Mouse (Mus musculus): Measurements from ENCODE around the gene Six3.

Six3 gene

DNA sequence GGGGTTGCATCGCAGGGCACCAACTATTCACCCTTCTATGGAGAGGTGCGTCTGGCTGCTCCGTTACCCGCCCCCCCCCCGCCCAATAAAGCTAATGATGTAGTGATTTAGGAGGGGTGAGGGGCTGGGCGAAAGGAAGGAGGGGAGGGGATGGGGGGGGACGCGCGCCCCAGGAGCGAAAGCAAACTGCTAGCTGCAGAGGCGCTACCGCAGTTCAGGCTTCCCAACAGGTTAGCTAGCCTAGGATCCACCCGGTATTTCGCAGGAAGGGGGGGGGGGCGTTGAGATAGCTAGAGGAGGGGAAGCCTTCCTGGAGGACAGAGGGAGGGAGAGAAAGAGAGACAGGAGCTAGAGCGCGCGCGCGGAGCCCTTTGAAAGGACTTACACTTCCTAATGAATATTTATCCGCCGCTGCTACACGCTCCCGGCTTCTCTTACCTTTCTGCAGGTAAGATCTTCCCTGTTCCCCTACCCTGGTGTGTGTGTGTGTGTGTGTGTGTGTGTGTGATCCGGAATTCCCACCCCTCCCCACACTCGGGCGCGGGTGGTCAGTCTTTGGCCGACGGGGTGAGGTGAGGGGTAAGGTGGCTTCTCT lies at the start of gene Six3:
TSS of gene Six3 (plus strand) at position 343 of the 595 bp plus-strand sequence.
- DNase-seq (ENCODE audit: low spot score in 2 of 2), result no peak

DNA sequence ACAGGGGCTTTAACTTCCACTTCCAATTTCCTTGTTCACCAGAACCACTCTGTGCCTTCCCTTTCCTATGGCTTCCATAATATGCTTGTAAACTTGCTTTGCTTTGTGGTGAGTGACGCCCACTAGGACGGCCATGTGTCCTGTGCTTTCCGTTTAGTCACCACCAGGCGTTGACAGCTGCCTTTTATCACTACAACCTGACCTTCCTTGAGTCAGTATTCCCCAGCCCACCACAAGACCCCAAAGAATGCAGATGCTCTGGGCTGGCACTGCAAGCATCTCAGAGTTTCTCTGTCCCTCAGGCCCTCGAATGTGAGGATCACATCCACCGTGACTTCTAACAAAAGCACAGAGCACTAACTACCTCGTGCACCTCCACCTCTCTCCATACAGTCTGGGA lies 49.3 kb upstream of the Six3 start:
- no peak for DNase-seq (ENCODE audit: low spot score in 2 of 2)

DNA sequence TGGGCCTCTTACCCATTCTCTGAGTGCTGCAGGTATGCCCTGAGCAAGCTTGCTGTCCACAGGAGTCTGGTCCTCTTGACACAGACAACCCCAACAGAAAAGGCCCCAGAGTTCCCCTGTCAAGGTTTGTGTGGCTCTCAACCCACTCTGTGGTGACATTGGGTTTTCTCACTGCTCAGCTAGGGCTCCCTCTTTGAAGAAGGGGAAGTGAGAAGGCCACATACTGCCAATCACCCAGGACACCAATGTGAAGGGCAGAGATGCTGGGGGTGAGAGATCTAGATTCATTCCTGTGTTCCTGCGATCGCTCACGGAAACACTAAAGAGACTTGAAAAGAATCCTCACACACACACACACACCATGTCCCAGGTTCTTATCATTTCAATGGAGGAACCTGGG lies 39.4 kb upstream of the Six3 start:
- no peak for DNase-seq (ENCODE audit: low spot score in 2 of 2)

DNA sequence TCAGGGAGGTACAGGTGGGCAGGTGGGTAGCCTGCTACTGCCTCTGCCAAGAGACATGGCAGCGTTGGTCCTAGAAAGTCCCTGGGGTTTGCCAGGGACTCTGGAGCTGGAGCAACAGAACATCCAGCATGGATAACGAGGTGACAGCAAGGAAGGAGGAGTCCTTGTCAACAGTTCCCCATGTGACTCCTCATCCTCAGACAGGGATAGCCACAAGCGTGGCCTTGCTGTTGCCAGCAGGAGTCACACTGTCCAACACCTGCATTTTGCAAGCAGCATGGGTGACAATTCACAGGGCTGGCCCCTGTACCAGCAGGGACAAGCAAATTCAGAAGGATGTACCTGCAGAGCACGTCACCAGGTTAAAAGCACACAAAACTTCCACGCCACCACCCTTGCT lies 35.1 kb upstream of the Six3 start:
- no peak for DNase-seq (ENCODE audit: low spot score in 2 of 2)

DNA sequence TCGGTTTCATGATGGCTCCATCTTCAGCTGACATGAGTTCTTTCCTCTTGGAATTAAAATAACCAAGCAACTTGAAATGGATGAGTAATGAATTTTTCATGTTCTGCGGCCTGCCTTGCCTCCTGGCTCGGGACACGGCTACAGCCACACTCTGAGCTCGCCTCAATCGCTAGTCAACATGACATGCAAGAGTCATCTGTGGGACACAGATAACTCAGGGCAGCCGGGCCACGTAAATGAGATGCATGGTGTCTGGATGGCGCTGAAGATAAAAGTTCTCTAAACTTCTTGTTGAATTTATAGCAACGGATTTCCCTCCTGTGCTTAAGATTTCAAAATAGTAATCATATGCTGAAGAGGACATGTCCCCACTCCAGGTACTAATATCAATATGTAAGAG lies 34.1 kb upstream of the Six3 start:
- no peak for DNase-seq (ENCODE audit: low spot score in 2 of 2)

DNA sequence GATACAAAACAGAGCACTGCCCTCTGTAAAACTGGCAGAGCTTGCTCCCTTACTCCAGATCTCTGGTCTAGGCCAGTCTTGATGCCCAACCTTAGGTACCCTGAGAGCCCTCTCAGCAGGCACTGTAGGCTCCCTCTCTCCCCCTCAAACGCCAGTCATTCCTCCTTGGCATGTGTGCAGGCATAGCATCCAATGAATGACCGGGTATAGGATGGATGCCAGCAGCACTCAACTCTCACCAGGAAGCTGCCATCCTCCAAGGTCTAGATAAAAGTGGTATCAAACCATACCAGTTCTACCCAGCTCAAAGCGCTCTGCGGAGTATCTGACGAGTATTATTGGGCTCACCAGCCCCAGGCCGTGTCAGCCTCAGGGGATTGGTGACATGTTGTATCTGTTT lies 33.2 kb upstream of the Six3 start:
- DNase-seq (ENCODE audit: low spot score in 2 of 2), result no peak

DNA sequence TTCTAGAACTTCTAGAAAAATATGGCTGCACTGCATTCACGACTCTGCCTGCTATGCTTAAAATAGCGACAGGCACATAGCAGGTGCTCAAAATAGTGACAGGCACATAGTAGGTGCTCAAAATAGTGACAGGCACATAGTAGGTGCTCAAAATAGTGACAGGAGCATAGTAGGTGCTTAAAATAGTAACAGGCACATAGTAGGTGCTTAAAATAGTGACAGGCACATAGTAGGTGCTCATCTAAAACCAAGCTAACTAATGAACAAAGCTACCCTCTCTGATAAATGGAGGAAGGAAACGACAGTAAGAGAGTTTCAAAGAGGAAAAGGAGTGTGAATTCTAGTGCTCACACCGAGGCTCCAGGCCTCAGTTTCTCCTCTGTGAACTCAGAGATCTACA lies 29.2 kb upstream of the Six3 start:
- no peak for DNase-seq (ENCODE audit: low spot score in 2 of 2)

DNA sequence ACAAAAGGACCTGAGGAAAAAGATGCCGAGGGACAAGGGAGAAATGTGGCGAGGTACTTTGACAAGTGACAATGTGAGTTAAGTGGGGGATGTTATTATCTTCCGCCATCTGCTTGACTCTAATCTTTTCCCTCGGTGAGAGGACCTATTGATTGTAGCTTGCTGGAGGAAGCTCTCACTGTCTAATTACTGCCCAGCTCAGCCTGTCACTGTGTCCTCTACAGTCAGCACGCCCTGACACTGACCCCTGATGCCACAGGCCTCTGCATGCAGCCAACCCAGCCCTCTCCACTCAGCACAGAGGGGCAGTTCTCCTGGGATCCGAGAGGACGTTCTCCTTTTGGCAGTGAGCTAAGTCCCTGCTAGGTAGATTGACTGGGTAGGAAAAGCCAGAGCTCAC lies 28.8 kb upstream of the Six3 start:
- DNase-seq (ENCODE audit: low spot score in 2 of 2), result no peak

DNA sequence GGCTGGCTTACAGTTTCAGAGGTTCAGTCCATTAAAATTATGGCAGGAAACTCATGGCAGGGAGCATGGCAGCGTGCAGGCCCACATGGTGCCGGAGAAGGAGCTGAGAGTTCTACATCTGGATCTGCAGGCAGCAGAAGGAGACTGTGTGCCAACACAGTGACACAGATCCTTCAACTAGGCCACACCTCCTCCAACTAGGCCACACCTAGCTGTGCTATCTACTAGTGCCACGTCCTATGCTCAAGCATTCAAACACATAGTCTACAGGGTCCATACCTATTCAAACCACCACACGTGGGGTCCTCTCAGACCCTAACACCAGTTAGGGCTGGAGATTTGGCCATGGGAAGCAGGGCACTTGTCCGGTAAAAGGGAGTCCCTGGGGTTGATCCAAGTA lies 27.6 kb upstream of the Six3 start:
- no peak for DNase-seq (ENCODE audit: low spot score in 2 of 2)

DNA sequence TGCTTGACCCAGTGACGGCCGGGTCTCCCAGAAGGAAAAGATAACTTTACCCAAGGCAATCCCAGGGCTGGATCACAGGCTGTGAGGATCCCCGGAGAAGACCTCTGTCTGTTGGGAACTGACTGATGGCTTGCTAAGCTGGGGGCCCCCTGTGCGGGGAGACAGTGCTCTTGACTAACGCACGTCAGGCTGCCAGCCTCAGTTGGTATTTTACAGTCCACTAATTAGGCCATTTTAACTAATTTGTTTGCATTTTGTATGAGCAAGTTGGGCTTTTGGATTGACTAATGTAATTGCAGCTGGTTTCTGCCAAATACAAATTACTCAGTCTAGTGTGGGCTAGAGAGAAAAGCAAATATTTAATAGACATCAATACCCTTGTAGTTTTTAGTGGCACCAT lies 21.4 kb upstream of the Six3 start:
- no peak for DNase-seq (ENCODE audit: low spot score in 2 of 2)

DNA sequence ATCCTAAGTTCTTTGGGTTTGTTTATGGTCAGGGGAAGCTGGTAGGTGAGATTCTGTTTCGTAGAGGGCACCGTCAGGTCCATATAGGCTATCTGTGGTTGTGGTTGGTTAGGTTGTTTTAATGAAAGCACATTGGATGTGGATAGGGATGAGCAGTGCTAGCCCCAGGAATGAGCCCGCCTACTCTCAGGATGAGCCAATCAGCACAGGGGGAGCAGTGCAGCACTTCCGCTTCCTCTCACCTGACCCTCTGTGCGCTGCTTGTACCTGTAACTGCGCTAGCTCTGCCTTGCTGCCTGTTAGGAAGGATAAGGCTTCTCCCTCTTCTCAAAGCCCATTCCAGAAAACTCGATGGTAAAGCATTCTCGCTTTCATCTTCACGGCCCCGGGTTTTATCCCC lies 17.6 kb upstream of the Six3 start:
- DNase-seq (ENCODE audit: low spot score in 2 of 2), result no peak

DNA sequence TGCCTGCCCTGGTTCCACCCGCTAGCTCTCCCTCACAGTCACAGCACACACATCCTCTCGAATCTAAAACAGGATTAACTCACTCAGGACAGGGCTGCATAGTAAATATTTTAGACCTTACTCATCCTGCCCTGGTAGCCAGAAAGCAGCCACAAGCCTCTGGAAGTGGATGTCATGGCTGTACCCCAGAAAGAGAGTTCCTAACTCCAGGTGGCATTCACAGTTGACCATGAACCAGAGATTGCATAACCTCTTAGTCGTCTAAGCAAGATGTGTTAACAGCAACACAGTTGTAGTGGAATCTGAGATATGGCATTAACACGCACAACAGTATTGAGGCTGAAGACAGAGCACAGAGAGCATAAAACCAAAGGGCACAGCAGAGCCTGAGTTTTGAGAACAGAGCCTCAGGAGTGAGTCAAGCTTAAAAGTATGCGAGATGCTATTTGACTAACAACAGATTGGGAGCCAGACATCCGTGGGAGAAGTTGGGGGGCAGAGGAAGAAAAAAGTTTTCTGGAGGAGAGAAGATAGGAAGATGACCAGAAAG lies 17.0 kb upstream of the Six3 start:
- DNase-seq (ENCODE audit: low spot score in 2 of 2), result no peak

DNA sequence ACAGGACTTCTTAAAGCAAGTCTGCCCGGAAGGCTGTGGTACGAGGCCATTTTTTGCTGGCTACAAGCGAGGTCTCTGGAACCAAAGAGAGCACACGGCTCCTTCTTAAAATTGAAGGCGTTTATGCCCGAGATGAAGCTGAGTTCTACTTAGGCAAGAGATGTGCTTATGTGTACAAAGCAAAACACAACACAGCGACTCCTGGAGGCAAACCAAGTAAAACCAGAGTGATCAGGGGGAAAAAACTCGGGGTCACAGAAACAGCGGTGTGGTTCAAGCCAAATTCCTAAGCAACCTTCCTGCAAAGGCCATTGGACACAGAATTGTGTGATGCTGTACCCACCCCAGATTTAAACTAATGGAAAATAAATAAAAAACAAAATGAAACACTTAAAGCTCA lies 13.9 kb upstream of the Six3 start:
- DNase-seq (ENCODE audit: low spot score in 2 of 2), result no peak

DNA sequence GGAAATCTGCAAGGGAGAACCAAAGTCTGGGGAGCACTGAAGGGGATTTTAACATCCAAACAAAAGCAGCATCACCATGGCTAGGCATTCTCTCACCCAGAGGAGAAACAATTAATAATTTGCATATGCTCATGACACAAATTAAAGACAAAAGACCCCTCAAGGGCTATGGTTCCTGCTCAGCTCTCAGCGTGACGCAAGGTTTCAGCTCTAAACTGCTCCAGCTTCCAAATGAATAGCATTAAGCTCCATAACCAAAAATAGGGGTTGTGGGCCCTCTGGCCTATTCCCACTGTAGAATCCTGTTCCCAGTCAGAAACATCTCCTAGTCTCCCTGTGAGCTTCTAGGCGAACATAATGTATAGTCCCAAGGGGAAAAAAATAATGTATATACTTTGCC lies 6.9 kb upstream of the Six3 start:
- no peak for DNase-seq (ENCODE audit: low spot score in 2 of 2)

DNA sequence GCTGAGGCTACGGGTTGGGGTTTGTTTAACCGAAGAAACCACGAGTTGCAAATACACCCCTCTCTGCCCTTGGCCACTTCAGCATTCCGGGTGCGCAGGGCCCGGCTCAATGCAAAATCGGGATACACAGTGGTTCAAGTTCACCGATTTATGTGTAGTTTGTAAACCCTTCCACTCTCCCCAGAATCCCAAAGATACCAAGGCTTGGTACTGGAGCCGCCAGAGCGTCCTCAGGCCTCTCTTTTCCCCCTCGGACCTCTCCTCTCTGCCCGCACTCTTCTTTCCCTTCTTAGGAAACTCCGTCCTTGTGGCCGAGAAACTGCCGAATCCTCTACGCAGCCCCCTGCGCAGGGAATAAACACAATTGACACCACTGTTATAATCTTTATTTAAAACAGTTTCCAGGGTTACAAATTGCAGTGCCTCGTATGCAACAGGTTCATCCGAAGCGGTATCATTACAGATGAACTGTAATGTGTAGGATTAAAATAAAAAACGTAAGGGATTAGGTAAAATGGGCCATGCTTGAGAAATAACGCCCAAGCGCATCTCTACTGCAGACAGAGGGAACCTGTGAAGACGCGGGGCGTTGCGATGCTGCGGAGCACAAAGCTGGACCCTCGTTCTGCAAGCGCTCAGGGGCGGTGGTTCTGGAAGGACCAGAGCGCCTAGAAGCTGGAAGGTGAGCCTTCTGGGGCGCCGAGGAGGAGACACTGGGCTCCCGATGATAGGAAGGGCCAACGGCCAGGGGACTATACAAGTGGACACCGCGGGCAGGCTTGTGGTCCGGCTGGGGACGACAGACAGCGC lies 5.6 kb upstream of the Six3 start:
- DNase-seq (ENCODE audit: low spot score in 2 of 2), result no peak

DNA sequence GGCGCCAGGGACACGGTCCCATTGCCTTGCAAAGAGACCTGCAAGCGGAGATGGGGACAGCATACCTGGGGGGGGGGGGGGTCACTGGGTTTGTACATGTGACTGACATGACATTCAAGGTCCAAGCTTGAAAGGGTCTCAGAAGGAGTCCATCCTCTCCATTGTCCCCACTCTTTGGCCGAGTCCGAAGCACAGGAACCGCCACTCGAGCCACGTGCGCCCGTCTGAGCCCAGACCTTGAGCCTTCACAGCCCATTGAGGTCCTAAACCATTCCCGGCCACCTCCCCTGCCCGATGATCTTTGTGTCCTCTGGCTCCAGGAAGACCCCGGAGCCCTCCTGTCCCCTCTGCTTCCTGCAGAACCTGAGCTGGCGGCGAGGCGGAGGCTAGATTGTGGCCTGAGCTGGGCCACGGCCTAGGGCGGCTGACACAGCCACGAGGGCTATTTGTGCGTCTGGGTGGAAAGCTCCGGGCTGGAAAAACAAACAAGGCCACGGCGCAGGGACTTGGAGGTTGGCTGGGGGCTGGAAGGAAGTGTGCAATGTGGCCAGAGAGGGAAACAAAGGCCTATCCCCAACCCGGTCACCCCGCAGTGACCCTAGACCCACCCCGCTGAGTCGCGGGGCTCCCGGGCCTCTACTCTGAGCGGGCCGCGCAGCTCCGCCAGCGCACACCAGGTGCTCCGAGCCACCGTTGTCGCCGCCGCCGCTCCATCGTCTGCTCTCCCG lies 4.9 kb upstream of the Six3 start:
- DNase-seq (ENCODE audit: low spot score in 2 of 2), result no peak

DNA sequence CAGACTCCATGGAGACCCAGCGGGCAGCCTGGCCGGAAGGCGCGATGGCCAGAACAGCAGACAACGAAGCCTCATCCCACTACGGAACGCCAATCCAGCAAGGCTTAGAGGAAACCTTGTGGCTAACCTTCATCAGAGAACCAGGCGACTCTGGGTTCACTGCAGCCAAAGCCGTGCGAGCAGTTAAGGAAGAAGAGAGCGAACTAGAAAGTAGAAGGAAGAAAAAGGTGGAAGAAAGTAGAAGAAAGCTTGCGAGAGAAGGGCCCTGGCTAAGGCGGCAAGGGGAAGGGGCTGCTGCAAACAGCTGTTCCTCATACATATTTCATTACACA lies 4.3 kb upstream of the Six3 start:
- DNase-seq (ENCODE audit: low spot score in 2 of 2), result no peak

DNA sequence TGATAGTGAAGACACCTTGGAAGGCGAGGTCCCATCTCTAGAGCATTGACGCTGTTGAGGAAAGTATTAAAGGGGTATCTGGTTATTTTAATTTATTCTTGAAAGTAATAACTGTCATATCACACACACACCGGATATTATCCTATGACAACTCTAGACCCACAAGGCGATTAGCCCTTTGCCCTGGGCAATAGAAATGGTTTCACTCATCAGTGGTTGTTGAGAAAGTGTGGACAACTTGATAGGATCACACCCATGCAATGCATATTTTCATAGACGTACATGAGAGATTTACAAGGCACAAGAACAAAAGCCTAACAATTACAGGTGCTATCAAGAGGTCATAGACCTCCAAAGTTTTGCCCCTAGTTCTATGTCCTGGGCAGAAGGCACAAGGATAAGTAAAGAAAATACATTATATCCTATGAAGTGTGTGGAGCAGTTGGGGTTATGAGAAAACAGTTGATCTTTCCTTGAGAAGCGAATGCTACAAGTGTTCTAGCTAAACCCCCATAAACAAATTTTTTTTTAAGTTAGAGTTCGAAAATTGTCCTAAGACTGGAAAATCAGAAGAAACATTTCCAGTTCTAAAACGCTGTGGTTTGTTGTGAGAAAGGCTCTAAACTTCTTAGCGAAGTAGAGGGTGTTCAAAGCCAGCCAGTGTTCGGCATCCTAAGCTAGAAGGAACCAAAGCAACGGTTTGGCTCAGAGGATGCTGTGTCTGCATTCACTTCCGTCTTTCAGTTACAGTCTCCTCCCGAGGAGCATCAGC lies 3.6 kb upstream of the Six3 start:
- DNase-seq (ENCODE audit: low spot score in 2 of 2), result no peak

DNA sequence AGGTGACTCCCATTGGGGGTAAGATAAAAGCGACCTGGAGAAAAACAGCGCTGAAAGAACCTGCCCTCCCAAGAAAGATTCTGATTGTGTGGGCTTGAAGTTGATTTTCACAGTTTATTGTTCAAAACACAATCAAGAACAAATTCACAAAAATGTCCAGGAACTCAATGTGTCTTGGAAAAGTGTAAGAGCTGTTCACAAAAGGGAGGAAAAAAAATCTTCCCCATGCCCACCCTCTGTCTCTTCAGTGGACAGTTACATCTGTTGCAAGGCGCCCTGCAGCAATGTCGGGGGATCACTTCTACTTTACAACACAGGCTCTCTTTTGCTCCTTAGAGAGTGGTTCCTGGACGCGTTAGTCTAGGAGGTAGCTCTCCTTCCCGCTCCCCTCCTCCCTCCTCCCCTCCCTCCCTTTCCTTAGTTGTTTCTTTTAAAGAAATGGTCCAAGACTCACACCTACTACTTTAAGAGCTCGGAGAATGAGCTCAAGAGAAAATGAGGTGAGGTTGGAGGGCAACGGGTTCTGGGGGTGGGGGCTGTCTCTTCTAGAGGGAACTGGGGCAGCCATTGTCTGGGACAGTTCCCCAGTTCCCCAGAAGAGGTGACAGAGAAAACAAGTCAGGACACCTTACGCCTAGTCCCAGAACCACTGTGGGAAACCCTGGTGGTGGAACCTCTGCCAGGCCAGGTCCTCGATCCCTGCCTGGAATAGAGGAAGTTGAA lies 2.9 kb upstream of the Six3 start:
- DNase-seq (ENCODE audit: low spot score in 2 of 2), result no peak

DNA sequence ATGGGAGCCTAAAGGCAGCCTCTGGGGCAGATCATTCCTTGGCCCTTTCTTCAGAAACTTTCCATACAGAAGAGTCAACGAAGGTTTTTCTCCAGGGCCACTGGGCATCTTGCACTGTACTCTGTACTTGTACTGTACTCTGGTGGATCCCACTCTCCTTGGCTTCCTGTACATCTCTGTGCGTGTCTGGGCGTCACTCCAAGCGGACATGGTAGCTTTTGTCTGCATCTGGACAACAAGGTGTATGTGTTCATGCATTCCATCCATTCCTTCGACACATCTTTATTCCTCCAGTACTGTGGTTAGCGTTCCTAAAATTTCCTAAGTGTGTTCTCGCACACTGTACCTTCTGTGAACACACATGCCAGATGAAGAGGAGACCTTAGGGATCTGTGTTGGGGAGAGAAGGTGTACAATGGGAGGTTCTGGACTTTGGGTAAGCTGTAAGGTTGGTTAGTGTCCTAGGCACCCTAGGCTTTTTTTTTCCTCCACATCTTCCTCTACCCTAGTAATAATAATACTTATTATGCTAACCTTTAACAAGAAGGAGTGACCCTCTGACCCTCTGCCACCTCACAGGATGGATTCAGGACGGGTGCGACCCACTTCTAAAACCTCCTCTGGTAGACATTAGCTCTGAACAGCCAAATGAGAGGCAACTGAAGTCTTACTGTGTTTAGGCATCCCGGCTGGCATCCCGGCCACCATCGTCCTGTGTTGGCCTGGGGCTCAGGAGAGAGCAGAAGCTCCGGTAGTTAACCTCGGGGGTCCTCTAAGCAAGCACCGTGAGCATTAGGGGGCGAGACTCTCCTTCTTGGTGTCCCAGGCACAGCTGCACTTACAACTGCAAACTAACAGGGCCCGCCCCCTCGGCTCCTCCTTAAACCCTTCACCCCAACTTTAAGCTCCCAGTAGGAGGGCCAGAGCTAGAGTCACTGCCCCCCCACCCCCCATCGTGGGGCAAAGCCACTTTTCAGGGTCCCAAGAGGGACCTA lies 1.6 kb upstream of the Six3 start:
- DNase-seq (ENCODE audit: low spot score in 2 of 2), result no peak

Data from frontal cortex, postnatal 14 days (tissue).